Mouse (Mus musculus): ENCODE data around the gene Fto.
A peak's percentile ranks its signal among the peaks of the same experiment; 100 is the strongest.

Fto gene

GRCm38 (mm10) chr8:91395340-91396055 lies 82.2 kb downstream of the Fto start:
- peak; percentile 46 for DNase-seq

DNA sequence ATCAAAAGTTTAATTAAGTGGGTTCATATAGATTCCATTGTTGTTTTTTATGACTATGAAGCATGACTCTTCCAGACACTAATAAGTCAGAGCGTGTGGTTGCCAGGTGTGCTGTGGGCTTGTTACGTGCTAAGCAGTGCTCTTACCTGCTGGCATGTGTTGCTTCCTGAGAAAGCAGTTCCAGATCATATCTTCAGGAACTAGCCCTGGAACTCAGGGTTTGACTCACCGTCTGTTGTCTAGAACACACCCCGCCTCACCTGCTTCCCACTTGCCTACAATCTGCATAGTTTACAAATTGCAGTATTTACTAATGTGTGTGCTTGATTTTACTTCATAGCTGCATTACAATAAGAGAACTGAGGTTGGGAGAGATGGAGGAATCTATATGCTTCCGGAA lies 84.7 kb downstream of the Fto start:
- DNase-seq, result peak; percentile 78

DNA sequence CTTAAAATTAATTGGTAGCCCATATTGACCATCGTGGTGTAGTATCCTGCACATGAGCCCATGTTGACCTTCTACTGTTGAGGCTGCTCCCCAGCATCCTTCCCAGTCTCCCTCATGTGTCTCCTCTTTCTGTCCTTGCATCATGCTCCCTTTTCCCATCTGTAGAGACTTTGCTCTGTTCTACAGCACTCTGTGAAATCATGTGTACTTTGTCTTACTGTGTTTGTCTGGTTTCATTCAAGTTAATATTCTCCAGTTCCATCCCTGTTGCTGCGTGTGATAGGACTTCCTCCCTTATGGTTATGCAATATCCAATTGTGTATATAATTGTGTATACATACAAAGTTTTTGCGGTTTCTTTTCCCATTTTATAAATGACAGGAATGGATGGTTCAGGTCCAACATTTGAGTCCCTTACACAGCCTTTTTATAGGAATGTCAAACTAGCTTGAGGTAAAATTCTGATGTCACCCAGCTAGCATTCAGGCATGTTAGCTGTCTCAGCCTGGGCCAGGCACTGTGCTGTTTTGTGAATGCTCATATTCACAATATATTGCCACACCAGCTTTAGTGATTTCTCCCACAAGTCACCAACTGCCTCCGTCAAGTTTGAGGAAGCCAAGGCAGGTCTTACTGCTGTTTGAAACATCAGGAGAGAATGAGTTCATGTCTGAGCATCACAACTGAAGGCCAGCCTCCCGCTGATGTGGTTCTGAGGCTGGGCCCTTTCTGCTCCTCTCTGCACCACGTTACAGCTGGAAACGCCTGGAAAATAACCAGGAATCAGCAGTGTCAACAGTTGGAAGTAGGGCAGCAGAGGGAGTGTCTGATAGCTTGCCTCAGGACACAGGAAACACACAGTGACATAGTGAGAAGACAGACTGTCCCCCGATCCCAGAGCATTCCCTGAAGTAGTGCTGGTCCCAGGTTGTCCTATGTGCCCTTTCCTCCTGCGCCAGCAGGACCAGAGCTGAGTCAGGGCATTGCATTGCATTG lies 90.0 kb downstream of the Fto start:
- DNase-seq, result peak; percentile 96

- DNase-seq, result no peak
Measured at GRCm38 (mm10) chr8:91404311-91404710, 91.0 kb downstream of the Fto start.

DNA sequence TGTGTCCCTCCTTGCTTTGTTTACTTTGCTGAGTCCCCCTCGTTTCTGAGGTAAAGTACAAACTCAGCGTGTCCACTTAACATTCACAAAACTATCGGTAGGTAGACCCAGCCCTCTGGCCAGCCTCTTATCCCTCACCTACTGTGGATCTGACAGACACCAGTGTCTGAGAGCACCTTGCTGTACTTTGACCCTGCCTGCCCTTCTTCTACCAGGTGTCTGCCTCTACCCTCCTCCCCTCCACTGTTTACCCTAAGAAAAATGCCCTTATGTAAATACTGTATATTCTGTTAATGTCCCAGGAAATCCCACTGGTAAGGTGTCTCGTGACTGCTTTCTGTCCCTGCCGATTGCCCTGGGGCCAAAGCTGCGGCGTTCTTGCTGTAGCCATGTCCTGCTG lies 91.8 kb downstream of the Fto start:
- DNase-seq, result no peak

DNA sequence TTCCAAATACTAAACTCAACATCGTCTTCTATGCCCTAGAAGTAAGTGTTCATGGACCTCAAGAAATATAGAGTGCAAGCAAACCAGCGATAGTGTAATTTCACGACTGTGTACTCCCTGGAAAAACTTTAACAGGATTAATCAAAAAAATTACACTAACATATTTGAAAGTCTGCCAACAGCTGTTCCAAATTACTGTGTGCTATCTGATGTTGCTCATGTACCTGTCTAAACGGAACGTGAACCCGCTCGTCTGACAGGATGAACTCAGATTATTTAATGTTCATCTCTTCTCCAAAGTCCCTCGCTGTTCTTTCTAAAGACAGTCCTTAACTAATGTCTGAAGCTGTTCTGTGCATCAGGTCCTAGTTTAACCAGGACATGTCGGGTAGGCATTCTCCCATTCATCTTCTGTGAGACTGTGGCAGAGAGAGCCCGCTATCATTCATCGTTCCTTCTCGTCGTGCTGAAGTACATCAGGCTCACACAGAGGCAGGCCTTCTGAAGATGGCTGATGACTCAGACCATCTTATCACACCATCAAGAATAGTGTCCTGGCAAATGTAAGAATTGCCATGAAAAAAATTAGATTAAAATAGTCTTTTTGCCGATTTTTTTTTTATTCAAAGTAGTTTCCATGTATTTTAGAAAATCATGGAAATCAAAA lies 93.4 kb downstream of the Fto start:
- DNase-seq, result peak; percentile 55

- DNase-seq, result peak; percentile 75
Measured at GRCm38 (mm10) chr8:91407880-91408279, 94.6 kb downstream of the Fto start.

- peak; percentile 76 for DNase-seq
Measured at GRCm38 (mm10) chr8:91410007-91410406, 96.7 kb downstream of the Fto start.

DNA sequence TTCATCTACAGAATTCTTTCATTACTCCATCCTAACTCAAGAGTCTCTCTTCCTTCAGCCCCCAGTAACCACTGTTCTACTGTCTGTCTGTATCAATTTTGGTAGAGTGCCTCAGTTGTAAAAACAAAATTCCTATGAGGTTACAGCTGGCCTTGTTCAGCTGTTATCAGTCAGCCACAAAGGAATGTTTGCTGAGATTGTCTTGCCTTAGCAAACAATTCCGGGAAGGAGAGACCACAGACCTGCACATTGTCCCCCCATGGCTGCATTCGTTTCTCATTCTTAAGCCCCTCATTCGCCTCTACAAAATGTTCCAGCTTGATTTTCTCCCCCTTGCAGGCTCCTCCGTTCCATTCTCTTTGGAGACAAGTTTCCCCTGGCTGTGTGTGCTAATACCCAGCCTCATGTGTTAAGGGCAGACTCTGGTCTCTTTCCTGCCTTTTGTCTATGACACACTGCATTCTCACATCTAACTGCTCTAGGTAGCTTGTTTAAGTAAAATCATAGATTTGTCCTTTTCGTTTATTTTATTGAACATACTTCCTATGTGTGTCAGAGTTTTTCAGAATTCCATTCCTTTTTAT lies 111.3 kb downstream of the Fto start:
- peak; percentile 62 for DNase-seq

DNA sequence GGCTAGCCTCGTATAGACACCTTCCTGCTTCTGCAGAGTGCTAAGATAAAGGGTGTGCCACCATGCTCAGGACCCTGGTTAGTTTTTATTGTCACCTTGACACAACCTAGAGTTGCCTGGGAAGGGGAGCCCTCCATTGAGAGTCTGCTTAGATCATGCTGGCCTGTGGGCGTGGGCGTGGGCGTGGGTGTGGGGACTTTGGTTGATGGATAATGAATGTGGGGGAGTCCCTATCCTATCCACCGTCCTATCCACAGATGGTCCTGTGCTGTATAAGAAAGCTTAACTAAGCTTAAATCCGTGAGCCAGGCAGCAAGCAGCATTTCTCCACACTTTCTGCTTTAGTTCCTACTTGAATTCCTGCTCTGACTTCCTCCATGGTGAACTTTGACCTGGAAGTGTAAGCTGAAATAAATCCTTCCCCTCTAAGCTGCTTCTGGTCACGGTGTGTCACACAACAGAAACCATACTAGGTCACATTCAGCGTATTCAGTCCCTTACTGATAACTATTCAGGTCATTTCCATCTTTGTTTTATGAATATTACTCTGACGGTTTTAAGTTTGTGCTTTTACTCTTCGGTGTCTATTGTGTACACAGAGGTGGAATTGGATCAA lies 112.0 kb downstream of the Fto start:
- peak; percentile 68 for DNase-seq

DNA sequence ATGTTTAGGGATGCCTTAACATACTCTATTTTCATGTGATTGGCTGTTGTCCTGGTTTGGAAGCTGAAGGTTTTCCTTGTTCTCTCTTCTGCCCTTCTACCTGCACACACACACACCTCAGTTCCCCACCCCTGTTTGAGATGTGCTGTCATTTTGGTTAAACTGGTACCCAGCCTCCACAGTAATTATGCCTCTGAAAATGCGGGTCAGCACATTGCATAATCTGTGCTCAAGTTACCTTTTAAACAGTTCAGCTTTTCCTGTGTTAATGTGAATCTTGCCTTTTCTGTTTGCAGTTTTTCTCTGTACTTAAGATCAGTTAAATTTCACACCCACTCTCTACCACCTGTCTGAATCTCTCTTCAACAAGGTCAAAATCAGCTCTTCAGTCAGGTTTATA lies 113.2 kb downstream of the Fto start:
- peak; percentile 9 for DNase-seq

DNA sequence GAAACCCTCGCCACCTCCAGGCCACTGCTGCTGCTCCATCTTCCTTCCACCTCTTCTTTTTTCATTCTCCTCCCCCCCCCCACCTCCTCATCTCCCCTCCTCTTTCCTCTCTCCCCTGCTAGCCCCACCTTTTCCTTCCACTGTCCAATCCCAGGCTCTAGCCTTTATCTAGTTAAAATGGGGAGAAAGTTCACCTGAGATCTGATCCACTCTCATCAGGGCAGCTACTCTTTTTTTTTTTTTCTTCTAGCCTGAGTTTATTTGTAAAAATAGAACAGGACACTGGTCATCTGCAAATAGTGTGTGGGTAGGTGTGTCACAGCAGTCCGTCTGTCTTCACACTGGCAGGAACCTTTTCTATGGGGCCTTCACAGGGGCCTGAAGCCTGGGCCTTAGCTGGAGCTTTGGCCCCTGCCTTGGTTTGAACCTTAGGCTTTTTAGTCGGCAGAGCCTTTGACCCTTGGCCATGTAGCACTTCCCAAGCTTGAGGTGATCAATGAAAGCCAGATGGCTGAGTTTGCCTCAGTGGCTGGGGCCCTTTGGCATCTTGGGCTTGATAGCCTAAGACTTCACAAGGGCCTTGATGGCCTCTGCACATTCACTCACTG lies 117.1 kb downstream of the Fto start:
- DNase-seq, result peak; percentile 67

- peak; percentile 42 for DNase-seq
Measured at GRCm38 (mm10) chr8:91436036-91436435, 122.7 kb downstream of the Fto start.

DNA sequence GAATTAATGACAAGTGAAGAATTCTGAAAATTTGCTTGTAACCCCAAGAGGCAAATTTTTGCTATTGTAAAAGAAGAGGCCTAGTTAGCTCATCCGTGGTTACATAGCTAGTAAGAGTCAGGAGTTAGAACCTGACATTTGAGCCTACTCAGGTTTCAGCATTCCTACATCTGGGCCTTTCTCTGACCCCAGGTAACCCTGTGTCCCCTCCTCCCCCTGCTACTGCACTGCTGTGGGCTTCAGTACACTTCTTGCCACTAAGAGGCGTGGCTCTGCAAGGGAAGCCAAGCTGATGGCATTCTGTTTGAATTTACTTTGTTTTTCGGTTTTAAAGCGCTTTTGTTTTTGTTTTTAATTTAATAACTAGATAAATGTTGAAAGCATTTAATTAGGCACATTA lies 130.6 kb downstream of the Fto start:
- DNase-seq, result peak; percentile 71

DNA sequence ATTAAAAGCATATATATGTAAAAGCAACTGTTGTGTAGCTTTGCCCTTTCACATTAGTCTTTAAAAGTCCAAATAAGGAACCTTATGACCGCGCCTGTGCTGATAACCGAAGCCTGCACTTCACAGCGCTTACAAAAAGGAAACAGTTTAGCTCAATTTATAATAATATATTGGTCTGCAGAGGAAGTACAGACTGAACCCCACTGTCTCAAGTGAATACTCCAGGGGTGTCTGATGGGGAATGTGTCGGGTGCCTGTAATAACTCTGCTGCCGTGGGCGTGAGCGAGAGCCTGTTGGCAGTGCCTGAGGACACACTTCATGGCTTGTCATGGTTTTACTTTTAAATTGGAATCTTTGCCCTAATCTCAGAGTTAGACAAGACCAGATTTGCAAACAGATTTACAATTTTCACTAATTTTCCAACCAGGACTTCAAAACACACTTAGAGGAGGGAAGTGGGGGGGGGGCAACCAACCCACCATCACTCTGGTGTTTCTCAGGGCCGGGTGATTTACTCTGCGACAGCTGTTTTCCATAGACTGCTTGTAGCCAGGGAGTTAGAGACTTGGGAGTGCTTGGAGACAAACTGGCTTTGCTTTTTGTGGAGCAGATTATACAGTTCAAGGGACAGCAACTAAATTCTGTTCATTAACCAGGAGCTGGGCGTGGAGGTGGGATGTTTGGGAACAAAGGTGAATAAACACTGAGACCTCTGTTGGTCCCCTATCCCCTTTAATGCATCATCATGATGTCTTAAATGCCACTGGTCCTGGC lies 131.5 kb downstream of the Fto start:
- DNase-seq, result peak; percentile 88

DNA sequence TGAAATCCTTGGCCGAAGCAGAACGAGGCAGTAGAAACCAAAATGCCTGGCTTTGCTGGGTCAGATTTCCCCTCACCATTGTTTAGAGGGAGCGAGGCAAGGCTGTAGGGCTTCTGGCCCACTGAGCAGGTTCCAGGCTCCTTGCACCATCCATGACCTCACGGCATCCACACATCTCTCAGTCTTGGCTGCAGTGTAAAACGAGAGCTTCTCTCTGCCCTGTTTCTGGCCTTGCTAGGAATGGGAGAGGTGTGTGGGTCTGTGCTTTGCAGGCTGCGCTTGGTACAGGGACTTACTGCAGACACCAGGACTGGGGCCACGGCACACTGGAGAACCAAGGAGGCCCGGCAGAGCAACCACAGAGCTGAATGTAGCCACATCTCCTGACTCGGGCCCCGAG lies 132.2 kb downstream of the Fto start:
- DNase-seq, result peak; percentile 88

DNA sequence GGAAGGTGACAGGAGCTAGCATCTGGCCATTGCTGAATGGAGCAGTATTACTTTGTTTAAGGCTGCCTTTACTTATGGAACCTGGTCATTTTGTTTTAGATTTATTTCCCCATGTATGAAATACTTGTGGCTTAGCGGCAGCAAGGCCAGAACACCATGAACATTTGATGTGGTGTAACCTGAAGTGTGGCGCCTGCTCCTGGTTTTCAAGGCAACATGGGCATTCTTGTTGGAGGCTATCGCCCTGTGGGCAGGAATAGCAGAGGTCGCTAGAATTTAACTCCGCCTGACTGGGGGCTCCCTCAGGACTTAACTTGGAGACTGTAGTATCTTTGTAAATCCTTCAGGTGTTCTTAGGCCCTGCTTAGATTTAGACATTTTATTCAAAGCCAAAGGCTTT lies 132.7 kb downstream of the Fto start:
- peak; percentile 81 for DNase-seq

DNA sequence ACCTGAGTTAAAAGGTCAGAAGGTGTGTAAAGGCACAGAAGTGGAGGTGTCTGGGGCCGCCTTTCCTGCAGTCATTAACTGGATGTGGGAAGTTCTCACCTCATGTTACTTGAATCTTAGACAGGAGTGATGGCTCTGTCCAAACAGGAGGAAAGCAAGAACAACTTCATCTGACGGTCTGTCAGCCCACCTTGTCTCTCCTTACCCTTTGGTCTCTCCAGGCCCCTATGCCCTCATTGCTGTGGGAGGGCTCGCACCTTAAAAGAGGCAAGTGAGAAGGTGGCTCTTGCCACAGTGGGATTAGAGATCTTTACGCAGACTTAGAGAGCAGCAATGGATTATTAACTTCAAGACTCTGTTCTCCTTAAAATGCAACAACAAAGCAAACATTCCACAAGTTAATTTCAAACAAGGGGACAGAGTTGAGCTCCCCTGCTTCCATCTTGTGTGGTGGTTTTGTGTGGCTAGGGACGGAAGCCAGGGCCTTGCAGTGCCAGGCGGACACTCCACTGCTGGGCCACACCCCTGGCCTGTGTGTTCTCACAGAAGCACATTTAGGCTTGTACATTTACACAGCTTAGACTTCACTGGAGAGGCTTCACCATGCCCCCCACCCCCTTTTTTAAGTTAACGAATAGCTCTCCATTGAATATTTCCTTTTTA lies 135.5 kb downstream of the Fto start:
- peak; percentile 78 for DNase-seq

- DNase-seq, result peak; percentile 59
Measured at GRCm38 (mm10) chr8:91454926-91455325, 141.6 kb downstream of the Fto start.

GRCm38 (mm10) chr8:91455591-91455990 lies 142.3 kb downstream of the Fto start:
- DNase-seq, result peak; percentile 64

- peak; percentile 75 for DNase-seq
Measured at GRCm38 (mm10) chr8:91458016-91458415, 144.7 kb downstream of the Fto start.
